Mouse (Mus musculus) heart, adult 2 months (tissue): ENCODE measurements around the gene Farsb.

Experiments used
- CTCF ChIP-seq: fragments of 200-600 bp; IDR thresholded peaks from 2 replicates; pipeline ENCODE4 v1.8.1; 2022; ENCODE audit warnings: antibody characterized with exemption, mild to moderate bottlenecking, moderate library complexity
- POLR2A ChIP-seq: fragments of 200-500 bp; IDR thresholded peaks from 2 replicates; pipeline ENCODE4 v1.6.1; 2011; ENCODE audit warnings: mild to moderate bottlenecking, low read depth, low read length, control low read depth; ENCODE audit not compliant: insufficient read depth

DNA sequence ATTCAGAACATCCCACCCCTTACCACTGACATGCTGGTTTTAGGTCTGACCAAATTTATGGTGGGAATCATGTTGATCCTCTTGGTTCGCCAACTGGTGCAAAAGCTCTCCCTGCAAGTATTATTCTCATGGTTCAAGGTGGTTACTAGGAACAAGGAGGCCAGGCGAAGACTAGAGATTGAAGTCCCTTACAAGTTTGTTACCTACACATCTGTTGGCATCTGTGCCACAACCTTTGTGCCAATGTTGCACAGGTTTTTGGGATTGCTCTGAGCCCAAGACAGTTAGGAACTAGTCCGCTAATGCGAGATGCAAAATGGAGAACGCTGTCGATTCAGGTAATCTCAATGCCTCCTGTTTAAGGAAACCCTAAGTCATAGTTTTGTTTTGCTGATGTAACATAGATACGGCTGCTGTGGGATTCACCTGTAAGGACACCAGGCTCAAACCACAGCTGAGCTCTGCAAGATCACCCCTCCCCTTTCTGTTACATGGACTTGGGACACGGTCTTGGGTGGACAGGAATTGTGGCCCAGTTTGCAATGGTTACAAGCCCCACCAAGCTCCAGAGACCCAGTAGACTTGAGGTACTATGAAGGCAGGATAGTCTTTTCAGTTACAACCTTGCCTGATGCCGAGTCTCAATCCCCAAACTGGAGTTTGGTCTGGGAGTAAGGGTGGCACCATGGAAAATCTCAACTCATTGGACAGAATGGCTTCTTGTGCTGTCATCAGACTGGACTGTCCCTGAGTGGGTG, 71.4 kb downstream of the Farsb start:
- TF ChIP-seq CTCF (no peak), POLR2A (no peak)
